In the genomic region with DNA sequence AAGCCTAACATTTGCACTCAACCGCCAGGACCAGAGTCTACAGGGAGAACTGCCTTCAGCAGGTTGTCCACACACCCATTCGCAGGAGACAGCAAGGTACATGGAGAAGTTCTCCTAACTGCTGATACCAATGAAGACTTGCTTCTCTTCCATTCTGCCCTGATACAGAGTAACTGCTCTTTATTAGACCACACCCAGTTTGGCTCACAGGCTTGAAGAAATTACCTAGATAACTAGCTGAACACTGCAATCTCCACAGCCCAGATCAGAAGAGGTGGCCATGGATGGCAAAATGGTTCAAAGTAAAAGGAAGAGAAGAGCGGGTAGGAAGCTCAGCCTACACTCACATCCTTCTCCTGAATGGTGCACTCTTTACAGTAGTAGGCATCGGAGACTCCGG, we compare ENCODE assay signal across 27 mouse cellular contexts. TPM values are rescaled to one million over a fixed set of nuclear protein-coding genes. Genes with fewer than 3 reads are reported as not detected.
A peak's percentile ranks its signal among the peaks of the same experiment; 100 is the strongest.
DNase-seq lines count a peak whose midpoint lies in the region; ATAC-seq and TF ChIP-seq lines count a peak whose summit lies in the region.
"Had no signal": no experiment of that assay in that cellular context is flagged by ENCODE, and none has a peak within 500 bp of the region (broad histone marks: within the 10 kb centered on the region; RNA-seq: fewer than 3 reads in every experiment).

No protein-coding gene starts in this region.

- H3K27me3 ChIP-seq in kidney, embryonic 15.5 days: no peaks in the 10 kb centered on the region
- no peaks in the 10 kb centered on the region for H3K27me3 ChIP-seq in liver, postnatal 0 days (ENCODE audit: insufficient read depth, low read length)
- H3K27me3 ChIP-seq: embryonic facial prominence, embryonic 15.5 days; limb, embryonic 15.5 days; midbrain, embryonic 12.5 days; neural tube, embryonic 12.5 days; Patski had no signal

- H3K9ac ChIP-seq in kidney, embryonic 15.5 days: no peak overlapping the region
- H3K9ac ChIP-seq in liver, postnatal 0 days (replicated peaks): no peak overlapping the region
- H3K9ac ChIP-seq: embryonic facial prominence, embryonic 15.5 days; forebrain, postnatal 0 days; limb, embryonic 15.5 days; midbrain, embryonic 12.5 days; neural tube, embryonic 12.5 days had no signal

- no peak for TF ChIP-seq EP300 in liver, postnatal 0 days (IDR thresholded peaks at IDR 0.05; ENCODE audit: low read depth)

- H3K27ac ChIP-seq in kidney, embryonic 15.5 days: no peak overlapping the region
- H3K27ac ChIP-seq in bone marrow, adult 2 months (ENCODE audit: control insufficient read depth, insufficient read depth, low read depth, low read length, poor library complexity): peak overlapping the region; percentile 30; the same call in 1 of the 2 replicates
- peak overlapping the region; percentile 2; the same call in 1 of the 2 replicates for H3K27ac ChIP-seq in liver, postnatal 0 days (ENCODE audit: low read depth)
- H3K27ac ChIP-seq: embryonic facial prominence, embryonic 15.5 days; limb, embryonic 15.5 days; midbrain, embryonic 12.5 days; neural tube, embryonic 12.5 days had no signal

- H3K36me3 ChIP-seq in kidney, embryonic 15.5 days: peaks cover 63% of the 10 kb centered on the region
- H3K36me3 ChIP-seq in liver, postnatal 0 days (replicated peaks; ENCODE audit: insufficient read depth, low read length): peaks cover 57% of the 10 kb centered on the region

- no peak for TF ChIP-seq POLR2A in bone marrow, adult 2 months (IDR thresholded peaks at IDR 0.05; ENCODE audit: borderline replicate concordance, control insufficient read depth, low read depth, low read length)

- WGBS in kidney, embryonic 15.5 days: 97% methylated on average over 5 of the region's 5 CpGs
- WGBS in bone marrow, adult 2 months: 81% methylated on average over 5 of the region's 5 CpGs
- 80% methylated on average over 5 of the region's 5 CpGs for WGBS in liver, postnatal 0 days (ENCODE audit: insufficient replicate concordance)

- H3K4me3 ChIP-seq in kidney, embryonic 15.5 days (replicated peaks): peak overlapping the region; percentile 100; the same call in 1 of the 2 replicates
- no peak overlapping the region for H3K4me3 ChIP-seq in bone marrow, adult 2 months (replicated peaks; ENCODE audit: control insufficient read depth, low read depth, low read length)
- no peak overlapping the region for H3K4me3 ChIP-seq in liver, postnatal 0 days (ENCODE audit: low read depth, low read length)
- H3K4me3 ChIP-seq: embryonic facial prominence, embryonic 15.5 days; limb, embryonic 15.5 days; neural tube, embryonic 12.5 days had no signal

- intact Hi-C loops in left cerebral cortex, postnatal 36 days (cut with DNase I): no loop called here
- intact Hi-C loops in left cerebral cortex, postnatal 14 days (cut with DNase I): no loop called here

- peaks cover 23% of the 10 kb centered on the region for H3K4me1 ChIP-seq in kidney, embryonic 15.5 days
- no peaks in the 10 kb centered on the region; the same call in 1 of the 2 replicates for H3K4me1 ChIP-seq in bone marrow, adult 2 months (ENCODE audit: control insufficient read depth, insufficient read depth, low read length)
- peaks cover 17% of the 10 kb centered on the region for H3K4me1 ChIP-seq in liver, postnatal 0 days (ENCODE audit: insufficient read depth)

- no peak overlapping the region for H3K4me2 ChIP-seq in kidney, embryonic 15.5 days
- H3K4me2 ChIP-seq in liver, postnatal 0 days (ENCODE audit: low read depth, low read length): peak overlapping the region; percentile 89
- H3K4me2 ChIP-seq: embryonic facial prominence, embryonic 15.5 days; midbrain, embryonic 12.5 days had no signal

- no peak for DNase-seq in kidney, postnatal 10 days
- DNase-seq in liver, postnatal 0 days: no peak
- no peak for DNase-seq in left cerebral cortex, postnatal 36 days (ENCODE audit: low spot score in 2 of 2)
- no peak for DNase-seq in left cerebral cortex, postnatal 14 days (ENCODE audit: low spot score in 2 of 2)
- no peak for DNase-seq in embryo, embryonic 10 days (ENCODE audit: low spot score)
- DNase-seq: adrenal gland, postnatal 36 days; cerebellum, adult 2 months; cerebellum, postnatal 25 days; forebrain, postnatal 0 days; gastrocnemius, postnatal 14 days; kidney, adult 9 months; layer of hippocampus, adult 9-11 months; left cerebral cortex, postnatal 4 days; lung, postnatal 4 days; right cerebral cortex, postnatal 14 days; thymus, postnatal 25 days had no signal

- H3K9me3 ChIP-seq in kidney, embryonic 15.5 days (replicated peaks): no peaks in the 10 kb centered on the region
- no peaks in the 10 kb centered on the region for H3K9me3 ChIP-seq in liver, postnatal 0 days (ENCODE audit: low read length)
- H3K9me3 ChIP-seq: embryonic facial prominence, embryonic 15.5 days; limb, embryonic 15.5 days; midbrain, embryonic 12.5 days; neural tube, embryonic 12.5 days had no signal

- no peak for TF ChIP-seq CTCF in bone marrow, adult 2 months (IDR thresholded peaks at IDR 0.05; ENCODE audit: control insufficient read depth, insufficient read depth, low read length)
- TF ChIP-seq CTCF in liver, postnatal 0 days (IDR thresholded peaks at IDR 0.05; ENCODE audit: low read depth): no peak

- ATAC-seq in kidney, embryonic 15.5 days (replicated peaks; ENCODE audit: low FRiP score): no peak
- ATAC-seq in erythroid progenitor cell, adult 5-6 weeks (replicated peaks; ENCODE audit: low FRiP score, poor library complexity, severe bottlenecking): peak; percentile 32; the same call in 1 of the 2 replicates
- ATAC-seq in liver, postnatal 0 days: no peak
- ATAC-seq: CD4-positive, CD25-positive, alpha-beta regulatory T cell, adult 4 months; forebrain, postnatal 0 days; hindbrain, embryonic 16.5 days; intestine, embryonic 16.5 days; Patski had no signal

RNA-seq across cellular contexts. Expression of a gene that starts 1.7 kb away (rescaled TPM):
- 159 and 163 TPM in 2 replicates for polyA plus RNA-seq in kidney, embryonic 15.5 days (2015; fragmentation: Nextera tagmentation; extraction: Ambion mirVana)
- 74.5 and 96.7 TPM in 2 replicates for polyA plus RNA-seq in bone marrow, adult 2 months (2011; ENCODE audit: insufficient read depth, insufficient read length, low replicate concordance, missing spikeins)
- total RNA-seq in erythroid progenitor cell, adult 5-6 weeks (2015; ENCODE audit: low replicate concordance): 49.0 and 58.3 TPM in 2 replicates
- 18.6 and 46.0 TPM in 2 replicates for total RNA-seq in erythroid progenitor cell, adult 5-6 weeks (2017; ENCODE audit: low replicate concordance)
- 61.5 and 63.0 TPM in 2 replicates for polyA plus RNA-seq in liver, postnatal 0 days (2015; fragmentation: Nextera tagmentation; extraction: Ambion mirVana)
- 10 to 100 TPM; 31.0 to 36.3 TPM for total RNA-seq in left cerebral cortex, postnatal 36 days (2021)
- total RNA-seq in left cerebral cortex, postnatal 14 days (2021): 10 to 100 TPM; 31.8 to 39.8 TPM

RNA-seq across cellular contexts. Expression of a gene that starts 2.1 kb away (rescaled TPM):
- polyA plus RNA-seq in kidney, embryonic 15.5 days (2015; fragmentation: Nextera tagmentation; extraction: Ambion mirVana): 216 and 224 TPM in 2 replicates
- polyA plus RNA-seq in bone marrow, adult 2 months (2011; ENCODE audit: insufficient read depth, insufficient read length, low replicate concordance, missing spikeins): 41.0 and 71.1 TPM in 2 replicates
- 44.4 and 51.5 TPM in 2 replicates for total RNA-seq in erythroid progenitor cell, adult 5-6 weeks (2015; ENCODE audit: low replicate concordance)
- 72.2 and 113 TPM in 2 replicates for total RNA-seq in erythroid progenitor cell, adult 5-6 weeks (2017; ENCODE audit: low replicate concordance)
- polyA plus RNA-seq in liver, postnatal 0 days (2015; fragmentation: Nextera tagmentation; extraction: Ambion mirVana): 86.7 and 87.0 TPM in 2 replicates
- total RNA-seq in left cerebral cortex, postnatal 36 days (2021): 100 to 1,000 TPM; 425 to 455 TPM
- total RNA-seq in left cerebral cortex, postnatal 14 days (2021): 100 to 1,000 TPM; 445 to 467 TPM

RNA-seq across cellular contexts. Expression of a gene that starts 11.4 kb away (rescaled TPM):
- polyA plus RNA-seq in kidney, embryonic 15.5 days (2015; fragmentation: Nextera tagmentation; extraction: Ambion mirVana): 28.2 and 29.3 TPM in 2 replicates
- polyA plus RNA-seq in bone marrow, adult 2 months (2011; ENCODE audit: insufficient read depth, insufficient read length, low replicate concordance, missing spikeins): 6.6 and 9.2 TPM in 2 replicates
- total RNA-seq in erythroid progenitor cell, adult 5-6 weeks (2015; ENCODE audit: low replicate concordance): 9.7 and 10.5 TPM in 2 replicates
- total RNA-seq in erythroid progenitor cell, adult 5-6 weeks (2017; ENCODE audit: low replicate concordance): 8.7 and 9.4 TPM in 2 replicates
- 10.9 and 12.3 TPM in 2 replicates for polyA plus RNA-seq in liver, postnatal 0 days (2015; fragmentation: Nextera tagmentation; extraction: Ambion mirVana)
- 10 to 100 TPM; 26.4 to 37.6 TPM for total RNA-seq in left cerebral cortex, postnatal 36 days (2021)
- 10 to 100 TPM; 25.8 to 31.8 TPM for total RNA-seq in left cerebral cortex, postnatal 14 days (2021)

RNA-seq across cellular contexts. Expression of a gene that starts 56.1 kb away (rescaled TPM):
- 80.1 and 80.8 TPM in 2 replicates for polyA plus RNA-seq in kidney, embryonic 15.5 days (2015; fragmentation: Nextera tagmentation; extraction: Ambion mirVana)
- polyA plus RNA-seq in bone marrow, adult 2 months (2011; ENCODE audit: insufficient read depth, insufficient read length, low replicate concordance, missing spikeins): 12.4 and 12.5 TPM in 2 replicates
- 1.1 and 6.7 TPM in 2 replicates for total RNA-seq in erythroid progenitor cell, adult 5-6 weeks (2015; ENCODE audit: low replicate concordance)
- total RNA-seq in erythroid progenitor cell, adult 5-6 weeks (2017; ENCODE audit: low replicate concordance): 6.0 and 9.1 TPM in 2 replicates
- polyA plus RNA-seq in liver, postnatal 0 days (2015; fragmentation: Nextera tagmentation; extraction: Ambion mirVana): 57.0 and 57.3 TPM in 2 replicates
- 10 to 100 TPM; 46.7 to 58.5 TPM for total RNA-seq in left cerebral cortex, postnatal 36 days (2021)
- total RNA-seq in left cerebral cortex, postnatal 14 days (2021): 10 to 100 TPM; 52.8 to 53.9 TPM
